Mouse (Mus musculus): ENCODE measurements around the gene Tuba1b. TPM values are rescaled to one million over a fixed set of nuclear protein-coding genes. Genes with fewer than 3 reads are reported as not detected.

Gene Tuba1b
- 486 TPM for polyA plus RNA-seq (2017; shearing (Covaris generic))

GRCm38 (mm10) chr15:98934217-98934839, at the start of gene Tuba1b:
Gene Tuba1b, minus strand, starts transcription at chr15:98934565.

GRCm38 (mm10) chr15:98953401-98954356, 19.3 kb upstream of the Tuba1b start, which contains the start of the genes Gm49450 and Tuba1a:
Gene Gm49450, minus strand, starts transcription at chr15:98953551.
Gene Tuba1a, minus strand, starts transcription at chr15:98953703.

GRCm38 (mm10) chr15:98917538-98918498, 16.5 kb downstream of the Tuba1b start, which contains the start of gene Lmbr1l:
Gene Lmbr1l, minus strand, starts transcription at chr15:98918231.

DNA sequence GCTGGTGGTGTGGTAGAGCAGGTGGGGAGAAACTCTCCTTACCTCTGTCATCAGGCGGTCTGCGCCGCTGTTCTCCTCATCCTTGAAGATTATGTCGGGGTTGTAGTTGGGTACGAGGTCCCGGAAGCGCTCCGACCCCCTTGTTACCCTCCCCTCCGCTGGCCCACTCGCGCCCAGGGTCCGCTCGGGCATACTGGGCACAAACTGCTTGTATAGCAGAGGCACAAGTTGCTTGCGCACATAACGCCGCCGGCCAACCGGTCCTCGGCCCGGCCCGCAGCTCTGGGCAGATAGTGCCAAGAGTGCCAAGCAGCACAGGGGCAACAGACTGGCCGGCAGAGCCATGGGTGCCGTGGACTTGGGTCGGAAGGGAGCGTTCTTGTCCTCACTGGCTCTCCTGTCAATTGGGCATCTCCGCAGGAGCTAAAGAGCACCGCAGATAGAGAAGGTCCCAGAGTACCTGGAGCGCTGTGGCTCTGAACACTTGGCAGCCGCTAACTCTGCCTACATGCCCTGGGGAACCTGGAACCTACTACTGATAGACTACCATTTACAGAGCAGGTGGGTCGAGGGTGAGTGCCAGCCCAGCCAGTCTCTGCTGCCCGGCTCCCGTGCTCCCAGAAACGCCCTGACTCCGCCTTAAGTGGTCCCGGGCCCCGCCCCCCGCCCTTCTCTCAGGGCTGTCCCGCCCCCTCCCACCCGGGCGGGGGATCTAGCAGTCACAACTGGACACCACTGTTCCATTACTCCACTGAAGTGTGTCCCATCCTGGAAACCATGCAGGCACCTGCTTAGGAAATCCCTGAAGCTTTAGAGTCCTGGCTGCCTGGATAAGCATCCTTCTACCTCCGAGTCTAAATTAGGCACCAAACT, 36.2 kb downstream of the Tuba1b start, which contains the start of gene Dhh:
TSS of gene Dhh (minus strand) at position 613 of the 873 bp plus-strand sequence.

GRCm38 (mm10) chr15:98893940-98894745, 40.2 kb downstream of the Tuba1b start, which contains the start of gene Rhebl1:
Gene Rhebl1, minus strand, starts transcription at chr15:98894540.

Other genes starting within 250 kb of the Tuba1b start
- not detected for gene Ccdc65, start 226.4 kb downstream of the Tuba1b start, polyA plus RNA-seq (2017; shearing (Covaris generic))
- 0.24 TPM for gene Fkbp11, start 206.4 kb downstream of the Tuba1b start, polyA plus RNA-seq (2017; shearing (Covaris generic))
- gene Arf3, start 171.4 kb downstream of the Tuba1b start, polyA plus RNA-seq (2017; shearing (Covaris generic)) = 35.9 TPM
- gene Wnt10b, start 156.4 kb downstream of the Tuba1b start, polyA plus RNA-seq (2017; shearing (Covaris generic)) = not detected
- gene Wnt1, start 144.7 kb downstream of the Tuba1b start, polyA plus RNA-seq (2017; shearing (Covaris generic)) = not detected
- not detected for gene Ddn, start 125.1 kb downstream of the Tuba1b start, polyA plus RNA-seq (2017; shearing (Covaris generic))
- gene Prkag1, start 103.0 kb downstream of the Tuba1b start, polyA plus RNA-seq (2017; shearing (Covaris generic)) = 156 TPM
- 26.5 TPM for gene Kmt2d, start 63.4 kb downstream of the Tuba1b start, polyA plus RNA-seq (2017; shearing (Covaris generic))
- 23.2 TPM for gene Rhebl1, start 40.0 kb downstream of the Tuba1b start, polyA plus RNA-seq (2017; shearing (Covaris generic))
- gene Dhh, start 36.0 kb downstream of the Tuba1b start, polyA plus RNA-seq (2017; shearing (Covaris generic)) = 0.09 TPM
- gene Lmbr1l, start 16.3 kb downstream of the Tuba1b start, polyA plus RNA-seq (2017; shearing (Covaris generic)) = 82.5 TPM
- not detected for gene Gm49450, start 19.0 kb upstream of the Tuba1b start, polyA plus RNA-seq (2017; shearing (Covaris generic))
- gene Tuba1a, start 19.1 kb upstream of the Tuba1b start, polyA plus RNA-seq (2017; shearing (Covaris generic)) = 212 TPM
- gene Tuba1c, start 95.3 kb upstream of the Tuba1b start, polyA plus RNA-seq (2017; shearing (Covaris generic)) = 75.2 TPM
- not detected for gene Prph, start 120.6 kb upstream of the Tuba1b start, polyA plus RNA-seq (2017; shearing (Covaris generic))
- 0.81 TPM for gene Troap, start 140.0 kb upstream of the Tuba1b start, polyA plus RNA-seq (2017; shearing (Covaris generic))
- not detected for gene C1ql4, start 153.3 kb upstream of the Tuba1b start, polyA plus RNA-seq (2017; shearing (Covaris generic))
- gene Dnajc22, start 158.6 kb upstream of the Tuba1b start, polyA plus RNA-seq (2017; shearing (Covaris generic)) = not detected
- 0.14 TPM for gene Spats2, start 191.4 kb upstream of the Tuba1b start, polyA plus RNA-seq (2017; shearing (Covaris generic))

Measured in CD4-positive, CD25-positive, alpha-beta regulatory T cell, adult 9 weeks (primary cell).